Mouse (Mus musculus) layer of hippocampus, postnatal 25 days (tissue): ENCODE results near the gene Pcyt2. TPM values are rescaled to one million over a fixed set of nuclear protein-coding genes. Genes with fewer than 3 reads are reported as not detected.

ENCODE experiments used
- DNase-seq, 2 experiments: peaks; one replicate each; pipeline ENCODE4 v3.0.0; 2022; ENCODE audit warnings: mixed read lengths in 2 of 2, low spot score in 1 of 2; ENCODE audit errors: extremely low spot score in 1 of 2
- total RNA-seq, 2 experiments: library from RNA; stranded (reverse); gene quantifications; 2 replicates each; pipeline ENCODE4 v1.2.3; 2021

Pcyt2 gene
- total RNA-seq, 2 experiments from 2014 or later: 133 to 162 TPM

GRCm38 (mm10) chr11:120633520-120634343 lies 16.0 kb upstream of the Pcyt2 start, which contains the start of gene Mafg:
Mafg (minus strand) TSS chr11:120633600.
- peak; percentile 74 to 80 for DNase-seq

- DNase-seq: peak; percentile 42 to 51
Observed at GRCm38 (mm10) chr11:120632559-120633519, 15.1 kb upstream of the Pcyt2 start.

GRCm38 (mm10) chr11:120631726-120632448 lies 14.2 kb upstream of the Pcyt2 start:
- DNase-seq: no peak

GRCm38 (mm10) chr11:120630881-120631725 lies 13.4 kb upstream of the Pcyt2 start:
- no peak for DNase-seq

GRCm38 (mm10) chr11:120630401-120630871 lies 12.7 kb upstream of the Pcyt2 start:
- no peak for DNase-seq

GRCm38 (mm10) chr11:120629911-120630310 lies 12.2 kb upstream of the Pcyt2 start:
- DNase-seq: no peak

GRCm38 (mm10) chr11:120629341-120629730 lies 11.6 kb upstream of the Pcyt2 start:
- DNase-seq: no peak

- DNase-seq: no peak
Observed at GRCm38 (mm10) chr11:120628601-120629340, 11.0 kb upstream of the Pcyt2 start.

GRCm38 (mm10) chr11:120627468-120628300 lies 9.9 kb upstream of the Pcyt2 start:
- no peak for DNase-seq

- DNase-seq: no peak
Observed at GRCm38 (mm10) chr11:120626785-120627467, 9.2 kb upstream of the Pcyt2 start.

- no peak for DNase-seq
Observed at GRCm38 (mm10) chr11:120625152-120625775, 7.5 kb upstream of the Pcyt2 start, which contains the start of gene Sirt7. Sirt7 (minus strand) TSS chr11:120625240.

- peak; percentile 70 to 76 for DNase-seq
Observed at GRCm38 (mm10) chr11:120624680-120625111, 7.0 kb upstream of the Pcyt2 start.

GRCm38 (mm10) chr11:120623961-120624679 lies 6.4 kb upstream of the Pcyt2 start:
- peak; percentile 40 to 71 for DNase-seq

- no peak for DNase-seq
Observed at GRCm38 (mm10) chr11:120622805-120623204, 5.1 kb upstream of the Pcyt2 start.

- no peak for DNase-seq
Observed at GRCm38 (mm10) chr11:120620195-120620594, 2.5 kb upstream of the Pcyt2 start.
